Mouse (Mus musculus) gastrocnemius, postnatal 25 days (tissue): Measurements from ENCODE around the gene Tbx3. TPM values are rescaled to one million over a fixed set of nuclear protein-coding genes. Genes with fewer than 3 reads are reported as not detected.
A peak's percentile ranks its signal among the peaks of the same experiment; 100 is the strongest.

Experiments used
- DNase-seq: peaks from one replicate; pipeline ENCODE4 v3.0.0; 2022
- total RNA-seq, 2 experiments: library from RNA; stranded (reverse); gene quantifications; 1 replicate in 1 of 2; 2 replicates in 1 of 2; pipeline ENCODE4 v1.2.3; 2021

The Tbx3 gene
- total RNA-seq, 2 experiments from 2014 or later = 2.6 to 4.3 TPM

- no peak for DNase-seq
These were observed 9.3 kb downstream of the Tbx3 start for GRCm38 (mm10) chr5:119679614-119680328.

- no peak for DNase-seq
These were observed 10.0 kb downstream of the Tbx3 start for GRCm38 (mm10) chr5:119680329-119681010.

DNA sequence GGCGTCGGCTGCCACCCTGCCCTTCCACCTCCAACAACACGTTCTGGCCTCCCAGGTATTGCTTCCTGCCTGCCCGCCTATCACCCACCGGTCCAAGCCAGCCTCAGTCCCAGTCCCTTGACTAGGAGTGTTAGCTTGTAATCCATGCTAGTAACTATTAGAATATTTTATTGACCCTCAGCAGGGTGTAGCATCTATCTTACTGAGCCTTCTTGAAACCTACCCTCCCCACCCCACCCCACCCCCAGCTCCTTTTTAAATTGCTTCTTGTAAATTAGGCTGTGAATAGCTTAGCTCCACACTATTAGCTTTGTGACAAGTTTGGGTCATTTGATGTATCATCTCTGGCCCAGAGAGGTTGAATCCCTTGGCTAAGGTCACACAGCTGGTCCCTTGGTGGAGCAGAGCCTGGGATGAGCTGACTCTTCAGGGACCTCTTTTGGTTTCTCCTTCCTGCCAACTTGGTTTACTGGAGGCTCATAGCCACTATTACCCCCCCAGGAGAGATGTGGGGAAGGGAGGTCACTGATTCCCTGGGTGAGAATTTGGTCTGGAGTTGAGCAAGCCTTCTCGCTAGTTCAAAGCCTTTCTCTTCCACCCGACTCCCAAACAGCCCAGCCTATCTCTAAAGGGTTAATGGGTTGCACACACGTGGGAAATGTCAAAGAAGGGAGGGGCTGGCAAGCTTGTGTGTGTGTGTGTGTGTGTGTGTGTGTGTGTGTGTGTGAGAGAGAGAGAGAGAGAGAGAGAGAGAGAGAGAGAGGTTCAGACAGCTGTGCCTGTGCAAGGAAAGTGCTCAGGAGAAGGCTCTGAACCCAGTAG, 10.8 kb downstream of the Tbx3 start:
- no peak for DNase-seq

GRCm38 (mm10) chr5:119681833-119682210, 11.4 kb downstream of the Tbx3 start:
- no peak for DNase-seq

GRCm38 (mm10) chr5:119682646-119683515, 12.4 kb downstream of the Tbx3 start:
- no peak for DNase-seq

DNA sequence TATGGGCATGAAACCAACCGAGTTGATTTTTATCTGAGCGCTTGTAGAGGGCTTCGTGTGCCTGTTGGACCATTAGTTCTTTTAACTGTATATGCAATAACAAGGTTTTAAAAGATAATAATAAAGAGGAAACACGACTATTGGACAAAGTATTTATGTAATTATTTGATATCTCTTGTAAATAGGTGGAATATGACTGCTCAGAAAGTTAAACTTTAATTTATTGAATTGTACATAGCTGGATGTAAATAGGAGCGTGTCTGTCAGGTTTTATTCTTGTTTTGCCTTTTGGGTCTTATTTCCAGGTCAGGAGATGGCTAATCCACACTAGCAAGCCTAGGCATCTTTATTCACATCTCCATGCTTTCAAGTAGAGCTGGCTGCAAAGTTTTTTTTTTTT, 13.4 kb downstream of the Tbx3 start:
- DNase-seq = no peak

- no peak for DNase-seq
These were observed 14.4 kb downstream of the Tbx3 start for GRCm38 (mm10) chr5:119684701-119685391.

DNA sequence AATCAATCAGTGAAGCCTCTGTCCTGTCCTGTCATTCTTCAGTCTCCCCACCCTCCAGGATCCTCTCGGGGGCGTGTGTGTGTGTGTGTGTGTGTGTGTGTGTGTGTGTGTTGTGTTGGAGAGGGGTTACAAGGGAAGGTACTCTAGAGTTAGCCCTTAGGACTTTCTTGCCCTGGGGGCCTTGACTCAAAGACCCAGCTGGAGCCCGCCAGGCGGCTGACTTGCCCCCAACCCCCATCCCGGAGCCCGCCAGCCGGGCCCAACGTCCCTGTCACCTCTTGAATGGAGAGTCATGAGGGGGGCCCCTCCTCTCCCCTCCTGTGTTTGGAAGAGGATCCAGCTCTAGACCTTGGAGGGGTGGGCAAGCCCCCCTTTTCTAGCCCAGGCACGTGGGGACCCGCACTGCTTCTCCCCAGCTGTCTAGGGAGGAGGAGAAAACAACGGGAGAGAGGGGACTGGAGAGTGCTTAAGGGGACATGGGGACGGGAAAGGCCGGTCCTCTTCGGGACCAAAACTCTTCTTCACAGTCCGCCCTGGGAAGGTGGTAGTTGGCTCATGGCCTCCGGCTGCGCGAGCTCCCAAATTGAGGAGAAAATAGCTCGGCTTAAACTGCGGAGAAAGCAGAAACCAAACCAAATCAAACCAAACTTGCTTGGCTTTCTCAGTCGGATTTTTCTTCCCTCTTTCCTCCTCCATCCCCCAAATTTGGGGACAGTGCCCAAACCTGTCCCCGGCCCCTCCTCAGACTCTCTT, 15.2 kb downstream of the Tbx3 start:
- no peak for DNase-seq

GRCm38 (mm10) chr5:119686199-119686964, 15.9 kb downstream of the Tbx3 start:
- no peak for DNase-seq

GRCm38 (mm10) chr5:119687005-119687855, 16.8 kb downstream of the Tbx3 start:
- no peak for DNase-seq

DNA sequence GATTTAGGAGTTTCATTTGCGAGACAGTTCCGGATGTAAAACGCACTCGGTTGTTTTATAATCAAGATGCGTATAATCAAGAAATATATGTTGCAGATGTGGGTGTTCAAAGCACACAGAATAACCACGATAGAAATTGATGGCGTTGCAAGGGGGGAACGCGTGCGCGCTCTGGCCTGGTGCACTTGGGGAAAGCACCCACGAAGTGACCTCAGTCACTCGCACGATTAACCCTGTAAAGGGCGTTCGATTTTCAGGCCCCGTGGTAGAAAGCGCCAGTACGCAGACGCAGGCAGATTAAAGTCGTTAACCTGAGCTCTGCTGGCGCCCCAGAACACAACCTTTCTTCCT, 17.4 kb downstream of the Tbx3 start:
- DNase-seq = no peak

- no peak for DNase-seq
These were observed 17.8 kb downstream of the Tbx3 start for GRCm38 (mm10) chr5:119688306-119688705.

DNA sequence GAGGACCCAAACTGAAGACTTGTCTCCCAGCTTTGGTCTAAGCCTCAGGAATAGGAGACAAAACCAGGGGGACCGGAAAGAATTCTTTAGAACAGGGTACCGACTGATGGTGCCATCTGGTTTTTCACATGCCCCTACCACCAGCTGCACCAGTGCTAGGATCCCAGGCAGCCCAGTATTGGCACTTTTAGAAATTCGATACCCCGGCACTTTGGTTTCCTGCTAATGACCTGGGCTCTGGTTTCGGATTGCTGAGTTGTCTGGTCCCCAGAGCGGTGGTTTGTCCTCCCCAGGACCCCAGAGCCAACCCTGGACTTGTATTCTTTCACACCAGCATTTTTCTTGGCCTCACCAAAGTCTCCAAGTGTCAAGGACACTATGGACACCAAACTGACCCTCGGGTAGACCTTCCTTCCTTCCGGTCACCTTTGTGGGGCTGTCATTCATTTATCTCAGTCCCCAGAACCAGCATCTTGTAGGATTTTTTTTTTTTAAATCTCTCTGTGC, 18.5 kb downstream of the Tbx3 start:
- no peak for DNase-seq

DNA sequence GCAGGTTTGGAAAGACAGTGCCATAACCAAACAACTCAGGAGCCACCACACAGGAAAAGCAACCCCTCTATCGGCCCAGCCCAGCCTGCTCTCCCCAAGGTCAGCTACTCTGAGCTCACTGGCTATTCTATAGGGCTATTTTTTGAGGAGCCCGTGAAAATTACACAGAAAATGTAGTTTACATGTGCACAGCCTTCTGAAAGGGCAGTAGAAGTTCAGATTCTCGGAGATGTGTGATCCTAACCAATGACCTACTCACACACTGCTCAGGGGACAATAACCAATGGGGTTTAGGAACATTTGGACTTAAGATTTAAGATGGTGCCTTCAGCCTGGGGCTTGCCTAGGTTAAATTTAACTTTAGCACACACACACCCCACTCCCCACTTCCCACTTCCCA, 19.0 kb downstream of the Tbx3 start:
- DNase-seq = no peak

DNA sequence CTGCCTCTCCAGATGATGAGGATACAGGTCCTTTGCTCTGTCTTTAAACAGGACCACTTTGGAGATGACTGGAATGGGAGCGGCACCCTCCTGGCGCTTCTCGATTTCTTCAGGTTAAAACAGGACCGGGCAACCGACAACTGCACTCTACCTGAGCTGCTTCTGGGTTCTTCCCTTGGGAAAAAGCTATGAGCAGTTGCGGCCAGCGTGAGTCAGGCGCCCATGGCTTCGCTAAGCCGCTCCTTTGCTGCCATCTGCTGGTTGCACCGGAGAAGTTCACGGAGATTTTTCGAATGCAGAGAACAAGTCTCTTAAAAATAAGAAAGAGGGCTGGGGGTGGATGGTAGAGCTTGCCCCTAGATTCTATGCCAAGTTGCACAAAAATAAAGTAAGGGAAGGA, 20.6 kb downstream of the Tbx3 start:
- peak; percentile 38 for DNase-seq

- DNase-seq = no peak
These were observed 22.0 kb downstream of the Tbx3 start for GRCm38 (mm10) chr5:119692425-119692824.

- no peak for DNase-seq
These were observed 24.4 kb downstream of the Tbx3 start for GRCm38 (mm10) chr5:119694914-119695313.

DNA sequence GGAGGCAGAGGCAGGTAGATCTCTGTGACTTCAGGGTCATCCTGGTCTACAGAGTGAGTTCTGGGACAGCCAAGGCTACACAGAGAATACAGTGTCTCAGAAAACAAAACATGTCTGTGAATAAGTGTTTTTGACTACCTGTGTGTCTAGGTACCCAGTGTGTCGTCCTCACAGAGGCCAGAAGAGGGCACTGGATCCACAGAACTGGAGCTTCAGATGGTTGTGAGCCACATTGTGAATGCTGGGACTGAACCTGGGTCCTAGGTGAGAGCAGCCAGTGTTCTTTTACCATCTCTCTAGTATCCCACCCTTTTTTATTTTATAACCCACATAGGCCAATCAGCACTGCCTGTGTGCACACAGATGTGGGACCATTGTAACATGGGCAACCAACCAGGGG, 32.6 kb downstream of the Tbx3 start:
- no peak for DNase-seq

- DNase-seq = no peak
These were observed 34.4 kb downstream of the Tbx3 start for GRCm38 (mm10) chr5:119704900-119705299.
